Mouse (Mus musculus): Measurements from ENCODE around the gene Lin7a. TPM values are rescaled to one million over a fixed set of nuclear protein-coding genes. Genes with fewer than 3 reads are reported as not detected.
"Not testable (repeated sequence)": the region's sequence is repeated elsewhere in the genome, so short reads cannot be mapped to it uniquely, and the experiment has no call there.

The Lin7a gene
- total RNA-seq, 2 experiments from 2014 or later: 16.4 to 19.0 TPM

DNA sequence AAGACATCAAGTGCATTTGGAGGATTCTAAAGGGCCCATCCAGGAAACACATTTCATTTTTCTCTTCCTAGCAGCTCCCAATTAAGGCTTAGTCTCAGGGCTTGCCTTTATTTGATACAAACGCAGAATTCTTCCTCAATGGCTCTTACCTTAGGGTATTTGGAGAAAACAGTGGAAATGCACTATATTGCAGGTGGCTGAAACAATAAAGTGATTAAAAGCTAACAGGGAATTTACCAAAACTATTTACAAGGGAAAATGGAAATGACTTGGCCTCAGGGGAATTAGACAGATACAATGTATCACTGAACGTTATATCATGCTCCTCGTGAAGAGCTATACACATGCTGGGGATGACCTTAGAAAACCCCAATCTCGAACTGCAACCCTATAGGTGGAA, 35.3 kb upstream of the Lin7a start:
- intact Hi-C loops (cut with DNase I): no loop called here
- DNase-seq: no peak

DNA sequence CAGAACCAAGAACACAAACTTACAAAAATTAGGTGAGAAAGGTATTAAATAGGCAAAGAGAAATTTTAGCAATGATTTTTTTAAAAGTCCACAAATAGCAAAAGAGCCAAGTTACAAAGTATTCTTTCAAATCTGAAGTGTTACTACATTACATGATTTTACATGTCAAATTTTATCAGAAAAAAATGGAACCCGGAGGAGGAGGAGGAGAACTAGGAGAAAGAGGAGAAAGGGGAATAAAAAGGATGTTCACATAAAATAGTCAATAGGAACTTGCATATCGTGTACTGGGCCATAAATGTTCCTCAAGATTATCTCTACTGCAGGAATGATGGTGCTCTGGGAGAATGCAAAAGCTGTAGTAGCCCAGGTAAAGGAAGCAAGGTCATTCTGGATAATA, 34.4 kb upstream of the Lin7a start:
- no peak for DNase-seq
- intact Hi-C loops (cut with DNase I): no loop called here

DNA sequence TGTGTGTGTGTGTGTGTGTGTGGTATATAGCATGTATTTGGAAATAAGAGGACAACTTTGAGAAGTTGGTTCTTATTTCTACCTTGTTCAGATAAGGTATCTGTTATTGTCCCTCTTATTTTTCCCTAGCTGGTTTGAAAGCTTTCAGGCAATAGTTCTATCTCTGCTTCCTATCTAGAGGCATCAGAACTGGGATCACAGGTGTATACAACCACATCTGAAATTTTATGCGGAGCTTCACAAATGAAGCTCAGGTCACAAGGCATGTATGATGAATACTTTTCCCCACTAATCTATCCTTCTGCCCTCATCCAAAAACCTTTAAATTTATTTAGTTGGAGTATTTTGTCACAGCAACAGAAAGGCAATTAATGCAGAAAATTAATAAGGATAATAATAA, 33.8 kb upstream of the Lin7a start:
- DNase-seq: no peak
- intact Hi-C loops (cut with DNase I): no loop called here

GRCm38 (mm10) chr10:107238151-107238860, 33.2 kb upstream of the Lin7a start:
- intact Hi-C loops (cut with DNase I): no loop called here
- DNase-seq: no peak

- no peak for DNase-seq
- intact Hi-C loops (cut with DNase I): no loop called here
These were observed 32.5 kb upstream of the Lin7a start for GRCm38 (mm10) chr10:107238861-107239435.

DNA sequence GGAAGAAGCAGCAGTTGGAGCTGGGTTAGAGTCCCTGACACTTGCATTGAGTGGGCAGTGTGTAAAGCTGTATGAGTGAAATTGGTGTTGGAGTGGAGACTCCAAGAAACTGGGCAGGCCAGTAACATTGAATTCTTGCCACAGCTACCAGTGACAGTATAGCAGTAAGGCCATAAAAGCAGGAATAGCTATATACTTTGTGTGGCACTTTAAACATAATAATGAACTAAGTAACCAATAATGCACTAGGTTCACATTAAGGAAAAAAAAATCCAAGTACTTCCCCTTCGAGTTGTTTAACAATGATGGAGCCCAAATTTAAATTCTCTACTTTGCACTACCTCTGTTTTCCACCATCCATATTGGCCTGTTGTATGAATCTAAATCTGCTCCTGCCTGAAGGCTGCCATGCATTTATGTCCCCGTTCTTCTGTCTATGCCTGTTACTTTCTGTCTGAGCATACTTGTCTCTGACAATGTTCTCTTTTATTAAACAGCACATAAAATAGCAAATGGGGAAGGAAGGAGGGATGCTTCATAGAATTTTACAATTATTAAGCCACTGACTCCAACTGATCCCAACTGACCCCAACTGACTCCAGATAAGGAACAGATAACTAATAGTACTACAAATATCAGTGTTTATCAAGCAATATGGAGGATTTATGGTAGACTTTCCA, 31.7 kb upstream of the Lin7a start:
- no peak for DNase-seq
- intact Hi-C loops (cut with DNase I): no loop called here

GRCm38 (mm10) chr10:107240446-107240845, 31.0 kb upstream of the Lin7a start:
- intact Hi-C loops (cut with DNase I): no loop called here
- DNase-seq: no peak

GRCm38 (mm10) chr10:107240986-107241385, 30.5 kb upstream of the Lin7a start:
- intact Hi-C loops (cut with DNase I): no loop called here
- no peak for DNase-seq

- intact Hi-C loops (cut with DNase I): no loop called here
- DNase-seq: no peak
These were observed 30.1 kb upstream of the Lin7a start for GRCm38 (mm10) chr10:107241406-107241805.

DNA sequence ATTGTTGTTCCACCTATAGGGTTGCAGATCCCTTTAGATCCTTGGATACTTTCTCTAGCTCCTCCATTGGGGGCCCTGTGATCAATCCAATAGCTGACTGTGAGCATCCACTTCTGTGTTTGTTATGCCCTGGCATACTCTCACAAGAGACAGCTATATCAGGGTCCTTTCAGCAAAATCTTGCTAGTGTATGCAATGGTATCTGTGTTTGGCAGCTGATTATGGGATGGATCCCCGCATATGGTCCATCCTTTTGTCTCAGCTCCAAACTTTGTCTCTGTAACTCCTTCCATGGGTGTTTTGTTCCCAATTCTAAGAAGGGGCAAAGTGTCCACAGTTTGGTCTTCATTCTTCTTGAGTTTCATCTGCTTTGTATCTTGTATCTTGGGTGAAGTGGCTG, 29.5 kb upstream of the Lin7a start:
- DNase-seq; intact Hi-C loops (cut with DNase I): not testable (repeated sequence)

GRCm38 (mm10) chr10:107242696-107243400, 28.6 kb upstream of the Lin7a start:
- no peak for DNase-seq
- intact Hi-C loops (cut with DNase I): no loop called here

DNA sequence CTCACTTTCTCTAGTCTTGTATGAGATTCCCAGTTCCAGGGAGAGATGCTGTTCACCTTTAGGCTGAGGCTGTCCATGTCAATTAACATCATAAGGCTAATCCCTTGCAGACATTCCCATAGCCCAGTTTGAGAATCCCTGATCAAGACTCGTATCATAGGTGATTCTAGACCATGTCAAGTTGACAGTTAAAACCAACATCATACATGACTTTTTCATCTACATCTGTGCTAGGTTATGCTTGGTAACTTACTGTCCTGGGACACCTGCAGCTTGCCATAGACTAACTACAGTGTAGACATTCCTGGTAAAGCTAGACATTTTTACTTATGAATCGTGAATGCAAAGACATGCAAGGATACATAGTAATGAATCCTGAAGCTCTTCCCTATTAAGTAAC, 27.3 kb upstream of the Lin7a start:
- intact Hi-C loops (cut with DNase I): no loop called here
- no peak for DNase-seq

DNA sequence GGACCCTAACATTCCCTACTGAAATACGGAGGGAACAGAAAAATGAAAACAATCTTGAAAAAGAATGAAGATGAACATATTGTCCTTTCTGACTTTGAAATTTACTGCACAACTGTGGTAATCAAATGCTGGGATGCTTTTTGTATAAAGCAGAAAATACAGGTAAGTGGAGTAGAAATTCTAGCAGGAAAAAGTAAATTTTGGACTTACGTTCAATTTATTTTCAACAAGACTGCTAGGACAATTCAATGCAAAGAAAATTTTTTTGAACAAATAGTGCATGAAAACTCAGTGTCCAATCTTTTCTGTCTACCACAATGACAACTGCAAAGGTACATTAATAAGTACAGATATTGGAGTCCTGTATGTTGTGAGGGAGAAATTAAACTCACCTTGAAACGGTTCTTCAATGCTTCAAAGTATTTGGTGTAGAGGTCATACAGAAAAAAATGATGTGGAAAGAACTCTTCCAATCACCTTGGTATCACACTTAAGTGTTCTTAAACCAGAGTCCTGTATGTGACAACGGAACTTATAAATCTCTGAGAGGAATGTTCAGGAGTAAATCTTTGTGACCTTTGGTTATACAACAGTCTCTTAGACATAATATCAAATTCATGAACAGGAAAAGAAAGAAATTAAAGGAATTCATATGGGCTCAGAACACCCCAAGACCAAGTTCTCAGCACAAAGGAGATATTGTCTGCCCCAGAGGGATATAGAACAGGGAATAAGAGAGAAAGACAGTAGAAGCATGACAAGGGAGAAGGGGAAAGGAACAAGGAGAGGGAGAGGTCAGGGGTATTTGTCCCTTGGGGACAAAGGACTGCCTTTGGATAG, 26.6 kb upstream of the Lin7a start:
- DNase-seq: no peak
- intact Hi-C loops (cut with DNase I): no loop called here

GRCm38 (mm10) chr10:107245531-107245840, 26.0 kb upstream of the Lin7a start:
- DNase-seq: no peak
- intact Hi-C loops (cut with DNase I): no loop called here

GRCm38 (mm10) chr10:107245961-107246460, 25.5 kb upstream of the Lin7a start:
- no peak for DNase-seq
- intact Hi-C loops (cut with DNase I): no loop called here

DNA sequence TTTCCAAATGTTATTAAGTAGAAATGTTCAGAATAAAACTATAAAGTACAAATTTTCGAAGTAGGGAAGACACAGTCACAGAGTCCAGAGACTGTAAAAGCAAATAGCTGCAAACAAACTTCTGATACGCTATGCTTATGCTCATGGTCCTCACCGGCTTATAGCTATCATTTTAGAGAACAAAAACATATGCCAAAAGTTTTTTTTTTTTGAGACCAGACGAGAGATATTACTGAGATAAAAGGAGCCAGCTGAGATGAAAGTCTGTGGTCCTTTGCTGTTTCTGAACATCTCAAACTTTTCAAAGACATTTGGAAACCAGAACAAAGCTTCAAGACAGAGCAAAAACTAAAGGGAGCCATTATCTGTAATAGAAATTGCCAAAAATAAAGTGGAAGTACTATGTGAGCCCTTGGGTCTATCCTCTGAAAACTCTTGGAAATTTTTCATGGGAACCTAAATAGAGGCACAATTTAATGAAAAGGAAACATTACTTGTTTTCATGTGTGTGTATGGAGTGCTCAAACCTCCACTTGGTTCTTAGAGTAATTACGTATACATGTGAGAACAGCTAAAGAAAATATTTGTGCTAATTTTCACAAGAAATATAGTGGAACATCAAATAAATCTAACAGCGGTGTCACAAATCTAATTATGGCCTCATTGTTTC, 24.4 kb upstream of the Lin7a start:
- DNase-seq: no peak
- intact Hi-C loops (cut with DNase I): no loop called here

DNA sequence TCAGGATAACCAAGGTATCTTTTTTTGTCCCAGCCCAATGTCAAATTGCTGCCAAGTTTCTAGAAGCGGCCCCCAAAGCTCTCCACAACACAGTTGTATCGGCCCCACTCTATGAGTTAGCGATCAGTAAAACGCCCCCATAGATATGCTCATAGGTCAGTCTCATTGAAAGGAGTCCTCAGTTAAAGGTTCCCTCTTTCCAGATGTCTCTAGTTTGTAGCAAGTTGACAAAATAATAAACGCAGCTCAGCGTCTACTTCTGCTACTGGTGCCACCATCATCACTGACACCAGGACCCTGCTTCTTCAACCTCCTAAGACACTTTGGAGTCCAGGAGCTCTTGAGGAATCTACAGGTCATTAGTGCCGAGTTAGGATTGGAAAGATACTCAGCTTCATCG, 23.0 kb upstream of the Lin7a start:
- no peak for DNase-seq
- intact Hi-C loops (cut with DNase I): no loop called here

- no peak for DNase-seq
- intact Hi-C loops (cut with DNase I): no loop called here
These were observed 22.4 kb upstream of the Lin7a start for GRCm38 (mm10) chr10:107249056-107249455.

- intact Hi-C loops (cut with DNase I): no loop called here
- DNase-seq: no peak
These were observed 21.8 kb upstream of the Lin7a start for GRCm38 (mm10) chr10:107249606-107250186.

Data from left cerebral cortex, postnatal 4 days (tissue).